Mouse (Mus musculus): ENCODE data around the gene Hoxd12. TPM values are rescaled to one million over a fixed set of nuclear protein-coding genes. Genes with fewer than 3 reads are reported as not detected.

The Hoxd12 gene
- total and polyA plus RNA-seq, 2 experiments from 2014 or later: not detected

DNA sequence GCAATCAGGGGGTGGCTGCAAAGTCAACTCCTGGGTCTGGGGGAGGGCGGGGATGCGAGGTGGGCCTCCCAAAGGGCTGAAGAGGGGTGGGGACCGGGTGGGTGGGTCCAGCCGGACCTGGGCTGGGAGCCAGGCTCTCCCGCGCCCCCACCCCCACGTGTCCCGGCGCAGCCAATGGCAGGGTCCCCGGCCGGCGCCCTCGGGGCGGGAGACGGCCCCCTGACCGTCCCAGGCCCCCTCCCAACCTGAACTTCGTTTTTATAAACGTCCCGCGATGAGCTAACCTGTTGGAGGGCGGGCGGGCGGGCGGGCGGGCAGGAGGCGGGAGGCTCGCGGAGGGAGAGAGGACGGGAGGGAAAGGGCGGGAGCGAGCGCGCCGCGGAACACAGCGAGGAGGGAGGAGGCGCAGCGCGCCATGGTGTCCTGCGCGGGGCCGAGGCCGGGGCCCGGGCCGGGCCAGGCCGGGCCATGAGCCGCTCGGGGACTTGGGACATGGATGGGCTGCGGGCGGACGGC, 6.9 kb upstream of the Hoxd12 start, which contains the start of gene Hoxd13:
Hoxd13 (plus strand) TSS at position 469 of the 516 bp plus-strand sequence.
- H3K27me3 ChIP-seq (ENCODE audit: control insufficient read depth, insufficient read depth, low read length): peaks cover 99% of the 10 kb centered on the region
- no peak for TF ChIP-seq CTCF (IDR thresholded peaks at IDR 0.05; ENCODE audit: low read depth)
- no peak for TF ChIP-seq EP300 (IDR thresholded peaks at IDR 0.05; ENCODE audit: low read depth)
- H3K4me3 ChIP-seq (ENCODE audit: low read depth, low read length): peak within 1 kb of the TSS; percentile 51
- H3K4me1 ChIP-seq (ENCODE audit: control insufficient read depth, insufficient read depth): peaks cover 8% of the 10 kb centered on the region; the same call in 1 of the 2 replicates
- under 1% methylated on average over 28 of the region's 51 CpGs for WGBS
- H3K9ac ChIP-seq (replicated peaks; ENCODE audit: low read depth, low read length): no peak within 1 kb of the TSS
- H3K27ac ChIP-seq (ENCODE audit: low read depth): no peak within 1 kb of the TSS
- H3K36me3 ChIP-seq (replicated peaks; ENCODE audit: control insufficient read depth, insufficient read depth, low read length): no peaks in the 10 kb centered on the region
- peak within 1 kb of the TSS; percentile 68 for H3K4me2 ChIP-seq (ENCODE audit: low read depth, low read length)
- ATAC-seq (ENCODE audit: insufficient read depth, low read depth) (no peak; the same call in 1 of the 2 replicates), DNase-seq (ENCODE audit: low spot score) (no peak)
- no peaks in the 10 kb centered on the region for H3K9me3 ChIP-seq (replicated peaks; ENCODE audit: control insufficient read depth, low read length)

DNA sequence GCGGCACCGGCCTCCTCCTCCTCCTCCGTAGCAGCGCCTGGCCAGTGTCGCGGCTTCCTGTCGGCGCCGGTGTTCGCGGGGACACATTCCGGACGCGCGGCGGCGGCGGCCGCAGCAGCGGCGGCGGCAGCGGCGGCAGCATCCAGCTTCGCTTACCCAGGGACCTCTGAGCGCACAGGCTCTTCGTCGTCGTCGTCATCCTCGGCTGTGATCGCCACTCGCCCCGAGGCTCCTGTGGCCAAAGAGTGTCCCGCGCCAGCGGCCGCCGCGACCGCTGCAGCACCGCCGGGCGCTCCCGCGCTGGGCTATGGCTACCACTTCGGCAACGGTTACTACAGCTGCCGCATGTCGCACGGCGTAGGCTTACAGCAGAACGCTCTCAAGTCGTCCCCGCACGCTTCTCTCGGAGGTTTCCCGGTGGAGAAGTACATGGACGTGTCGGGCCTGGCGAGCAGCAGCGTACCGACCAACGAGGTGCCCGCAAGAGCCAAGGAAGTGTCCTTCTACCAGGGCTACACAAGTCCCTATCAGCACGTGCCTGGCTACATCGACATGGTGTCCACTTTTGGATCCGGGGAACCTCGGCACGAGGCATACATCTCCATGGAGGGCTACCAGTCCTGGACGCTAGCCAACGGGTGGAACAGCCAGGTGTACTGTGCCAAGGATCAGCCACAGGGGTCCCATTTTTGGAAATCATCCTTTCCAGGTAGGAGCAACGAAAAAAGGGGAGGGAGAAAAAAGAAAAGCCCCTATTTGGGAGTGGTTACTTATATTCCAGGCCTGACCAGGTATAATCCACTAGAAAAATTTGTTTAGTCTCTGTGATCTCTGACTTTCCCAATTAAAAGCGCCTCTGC, 6.2 kb upstream of the Hoxd12 start:
- Histone ChIP-seq H3K4me1 (ENCODE audit: control insufficient read depth, insufficient read depth) (peaks cover 8% of the 10 kb centered on the region; the same call in 1 of the 2 replicates), H3K9ac (replicated peaks; ENCODE audit: low read depth, low read length) (no peak overlapping the region), H3K27me3 (ENCODE audit: control insufficient read depth, insufficient read depth, low read length) (peaks cover 99% of the 10 kb centered on the region), H3K4me2 (ENCODE audit: low read depth, low read length) (peak overlapping the region; percentile 68), H3K9me3 (replicated peaks; ENCODE audit: control insufficient read depth, low read length) (no peaks in the 10 kb centered on the region), H3K27ac (ENCODE audit: low read depth) (no peak overlapping the region), H3K4me3 (ENCODE audit: low read depth, low read length) (peak overlapping the region; percentile 51), H3K36me3 (replicated peaks; ENCODE audit: control insufficient read depth, insufficient read depth, low read length) (no peaks in the 10 kb centered on the region)
- no peak for TF ChIP-seq EP300 (IDR thresholded peaks at IDR 0.05; ENCODE audit: low read depth)
- no peak for TF ChIP-seq CTCF (IDR thresholded peaks at IDR 0.05; ENCODE audit: low read depth)
- under 1% methylated on average over 58 of the region's 74 CpGs for WGBS
- DNase-seq (ENCODE audit: low spot score) (no peak), ATAC-seq (ENCODE audit: insufficient read depth, low read depth) (peak; percentile 44; the same call in 1 of the 2 replicates)

DNA sequence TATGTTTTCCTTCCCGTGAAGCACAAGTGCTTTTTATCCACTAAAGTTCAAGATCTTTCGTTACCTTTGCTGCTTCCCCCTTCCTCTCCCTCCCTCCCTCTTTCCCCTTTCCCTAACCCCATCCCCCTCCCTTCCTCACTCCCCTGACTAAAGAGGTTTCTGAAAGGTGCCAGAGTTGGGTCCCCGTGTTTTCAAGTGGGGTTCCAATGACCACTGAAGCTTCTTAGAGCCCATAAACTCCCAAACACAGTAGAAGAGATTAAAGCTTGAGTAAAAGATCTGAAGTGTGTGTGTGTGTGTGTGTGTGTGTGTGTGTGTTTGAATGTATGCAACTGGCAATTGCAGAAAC, 5.6 kb upstream of the Hoxd12 start:
- no peak overlapping the region for H3K4me2 ChIP-seq (ENCODE audit: low read depth, low read length)
- ATAC-seq (ENCODE audit: insufficient read depth, low read depth): no peak
- H3K27me3 ChIP-seq (ENCODE audit: control insufficient read depth, insufficient read depth, low read length): peaks cover 99% of the 10 kb centered on the region
- no peak overlapping the region for H3K4me3 ChIP-seq (ENCODE audit: low read depth, low read length)
- peaks cover 8% of the 10 kb centered on the region; the same call in 1 of the 2 replicates for H3K4me1 ChIP-seq (ENCODE audit: control insufficient read depth, insufficient read depth)
- no peak for DNase-seq (ENCODE audit: low spot score)
- no peak overlapping the region for H3K27ac ChIP-seq (ENCODE audit: low read depth)
- no peak for TF ChIP-seq CTCF (IDR thresholded peaks at IDR 0.05; ENCODE audit: low read depth)
- TF ChIP-seq EP300 (IDR thresholded peaks at IDR 0.05; ENCODE audit: low read depth): no peak
- H3K9me3 ChIP-seq (replicated peaks; ENCODE audit: control insufficient read depth, low read length): no peaks in the 10 kb centered on the region
- no peaks in the 10 kb centered on the region for H3K36me3 ChIP-seq (replicated peaks; ENCODE audit: control insufficient read depth, insufficient read depth, low read length)
- 1% methylated on average over 3 of the region's 3 CpGs for WGBS
- no peak overlapping the region for H3K9ac ChIP-seq (replicated peaks; ENCODE audit: low read depth, low read length)

DNA sequence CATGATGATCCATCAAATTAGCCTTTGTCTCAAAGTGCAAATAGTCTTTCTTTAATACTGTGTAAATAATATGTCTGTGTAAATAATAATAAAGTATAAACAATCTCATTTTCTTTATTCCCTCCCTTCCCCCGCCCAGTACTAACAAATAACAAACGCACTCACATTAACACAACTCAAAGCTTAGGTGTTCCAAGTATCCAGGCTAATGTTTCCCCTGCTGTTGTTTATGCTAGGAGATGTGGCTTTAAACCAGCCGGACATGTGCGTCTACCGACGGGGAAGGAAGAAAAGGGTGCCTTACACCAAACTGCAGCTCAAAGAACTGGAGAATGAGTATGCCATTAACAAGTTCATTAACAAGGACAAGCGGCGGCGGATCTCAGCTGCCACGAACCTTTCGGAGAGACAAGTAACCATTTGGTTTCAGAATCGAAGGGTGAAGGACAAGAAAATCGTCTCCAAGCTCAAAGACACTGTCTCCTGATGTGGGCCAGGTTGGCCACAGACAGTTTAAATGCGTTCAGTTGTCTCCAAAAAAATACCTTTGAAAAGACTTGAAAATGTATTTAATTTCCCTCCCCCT, 5.1 kb upstream of the Hoxd12 start:
- WGBS: 3% methylated on average over 14 of the region's 14 CpGs
- H3K4me1 ChIP-seq (ENCODE audit: control insufficient read depth, insufficient read depth): peaks cover 8% of the 10 kb centered on the region; the same call in 1 of the 2 replicates
- no peak overlapping the region for H3K4me3 ChIP-seq (ENCODE audit: low read depth, low read length)
- DNase-seq (ENCODE audit: low spot score) (no peak), ATAC-seq (ENCODE audit: insufficient read depth, low read depth) (no peak)
- peaks cover 99% of the 10 kb centered on the region for H3K27me3 ChIP-seq (ENCODE audit: control insufficient read depth, insufficient read depth, low read length)
- H3K36me3 ChIP-seq (replicated peaks; ENCODE audit: control insufficient read depth, insufficient read depth, low read length): no peaks in the 10 kb centered on the region
- TF ChIP-seq CTCF (IDR thresholded peaks at IDR 0.05; ENCODE audit: low read depth) (no peak), EP300 (IDR thresholded peaks at IDR 0.05; ENCODE audit: low read depth) (no peak)
- H3K9me3 ChIP-seq (replicated peaks; ENCODE audit: control insufficient read depth, low read length): no peaks in the 10 kb centered on the region
- H3K4me2 ChIP-seq (ENCODE audit: low read depth, low read length): no peak overlapping the region
- no peak overlapping the region for H3K27ac ChIP-seq (ENCODE audit: low read depth)
- H3K9ac ChIP-seq (replicated peaks; ENCODE audit: low read depth, low read length): no peak overlapping the region

DNA sequence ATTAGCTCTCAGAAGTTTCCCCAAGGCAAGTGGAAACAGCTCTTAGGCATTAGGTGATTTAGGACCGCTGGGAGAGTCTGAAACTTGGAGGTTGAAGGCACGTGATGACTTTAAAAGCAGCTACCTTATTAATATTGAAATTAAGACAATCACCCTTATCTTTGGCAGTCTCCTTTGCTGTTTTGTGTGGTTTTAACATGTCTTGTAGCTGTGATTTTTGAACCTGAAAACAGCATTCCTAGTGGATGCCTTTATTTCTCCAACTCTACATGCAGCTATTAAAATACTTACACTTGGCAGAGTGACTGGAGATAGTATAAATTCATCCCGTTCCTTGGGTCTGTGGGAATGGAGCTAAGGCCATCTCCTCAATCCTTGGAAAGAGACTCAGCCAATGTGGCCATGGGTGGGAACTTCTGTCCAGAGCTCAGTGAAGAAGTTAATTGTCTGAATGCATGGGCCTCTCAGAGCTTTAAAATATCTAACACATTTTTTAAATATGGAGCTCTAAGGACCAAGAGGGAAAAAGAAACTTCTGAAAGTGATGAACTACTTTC, 4.1 kb upstream of the Hoxd12 start:
- no peak for DNase-seq (ENCODE audit: low spot score)
- Histone ChIP-seq H3K27me3 (ENCODE audit: control insufficient read depth, insufficient read depth, low read length) (peaks cover 99% of the 10 kb centered on the region), H3K36me3 (replicated peaks; ENCODE audit: control insufficient read depth, insufficient read depth, low read length) (no peaks in the 10 kb centered on the region), H3K9ac (replicated peaks; ENCODE audit: low read depth, low read length) (no peak overlapping the region), H3K4me1 (ENCODE audit: control insufficient read depth, insufficient read depth) (peaks cover 8% of the 10 kb centered on the region; the same call in 1 of the 2 replicates), H3K9me3 (replicated peaks; ENCODE audit: control insufficient read depth, low read length) (no peaks in the 10 kb centered on the region), H3K4me3 (ENCODE audit: low read depth, low read length) (no peak overlapping the region), H3K27ac (ENCODE audit: low read depth) (no peak overlapping the region), H3K4me2 (ENCODE audit: low read depth, low read length) (no peak overlapping the region)
- no peak for ATAC-seq (ENCODE audit: insufficient read depth, low read depth)
- WGBS: 10% methylated on average over 3 of the region's 3 CpGs
- no peak for TF ChIP-seq CTCF (IDR thresholded peaks at IDR 0.05; ENCODE audit: low read depth)
- TF ChIP-seq EP300 (IDR thresholded peaks at IDR 0.05; ENCODE audit: low read depth): no peak

Data from heart, postnatal 0 days (tissue).